Mouse (Mus musculus) stomach, embryonic 16.5 days (tissue): ENCODE results near the gene Ints1. TPM values are rescaled to one million over a fixed set of nuclear protein-coding genes. Genes with fewer than 3 reads are reported as not detected.

Experiments
- microRNA-seq: library from miRNA; unstranded; fragments of <30 nt; microRNA quantifications from one replicate; pipeline ENCODE4, GENCODE M21; 2016
- polyA plus RNA-seq: library from polyadenylated mRNA; unstranded; fragments of >200 nt; fragmentation: Nextera tagmentation; extraction: Ambion mirVana; gene quantifications from 2 replicates; pipeline ENCODE4 v1.2.1, GENCODE M21; 2015

The Ints1 gene
- polyA plus RNA-seq, 1 experiment from 2014 or later: 20.2 TPM

Small RNAs within 50 kb of the gene (microRNA-seq; reads per million reads assigned to microRNA genes)
- not detected for gene Mir7037

Other genes with a start within 250 kb of the Ints1 start
- not detected in 2 replicates for gene Uncx, start 232.2 kb downstream of the Ints1 start, polyA plus RNA-seq
- 9.3 and 9.5 TPM in 2 replicates for gene Micall2, start 39.3 kb downstream of the Ints1 start, polyA plus RNA-seq
- gene Mafk, start 15.8 kb upstream of the Ints1 start, polyA plus RNA-seq: 18.9 and 22.3 TPM in 2 replicates
- 39.7 and 42.4 TPM in 2 replicates for gene Tmem184a, start 44.2 kb upstream of the Ints1 start, polyA plus RNA-seq
- gene Gm26938, start 50.7 kb upstream of the Ints1 start, polyA plus RNA-seq: not detected in 2 replicates
- gene Psmg3, start 51.2 kb upstream of the Ints1 start, polyA plus RNA-seq: 62.5 and 62.9 TPM in 2 replicates
- gene Elfn1, start 132.3 kb upstream of the Ints1 start, polyA plus RNA-seq: 0.11 and 0.36 TPM in 2 replicates